Mouse (Mus musculus) spleen, postnatal 36 days (tissue): ENCODE measurements around the gene Myocd.

Source experiments
- DNase-seq, 2 experiments: peaks; one replicate each; pipeline ENCODE4 v3.0.0; 2022; ENCODE audit warnings: low spot score in 2 of 2, mixed read lengths in 1 of 2

Gene Myocd

GRCm38 (mm10) chr11:65142838-65143417 is 126.9 kb downstream of the Myocd start:
- DNase-seq, result no peak

GRCm38 (mm10) chr11:65139030-65139429 is 130.8 kb downstream of the Myocd start:
- no peak for DNase-seq

GRCm38 (mm10) chr11:65137145-65137652 is 132.6 kb downstream of the Myocd start:
- no peak for DNase-seq

GRCm38 (mm10) chr11:65135251-65135739 is 134.5 kb downstream of the Myocd start:
- DNase-seq, result no peak

- DNase-seq, result no peak
These were observed 136.1 kb downstream of the Myocd start for GRCm38 (mm10) chr11:65133661-65134060.

GRCm38 (mm10) chr11:65129110-65129509 is 140.7 kb downstream of the Myocd start:
- no peak for DNase-seq

GRCm38 (mm10) chr11:65128666-65129065 is 141.1 kb downstream of the Myocd start:
- DNase-seq, result no peak

- DNase-seq, result no peak
These were observed 143.2 kb downstream of the Myocd start for GRCm38 (mm10) chr11:65126566-65126965.
